Mouse (Mus musculus) MEL (cell line): Measurements from ENCODE around the gene Oxsr1. TPM values are rescaled to one million over a fixed set of nuclear protein-coding genes. Genes with fewer than 3 reads are reported as not detected.
A peak's percentile ranks its signal among the peaks of the same experiment; 100 is the strongest.

ENCODE experiments used
- DNase-seq: peaks from one replicate; pipeline ENCODE4 v3.0.0; 2011; ENCODE audit warnings: low read depth, low spot score
- H3K27ac ChIP-seq: 2 replicates; pipeline ENCODE4 v1.5.1; 2012; ENCODE audit warnings: low read depth, mild to moderate bottlenecking, control low read depth, low read length, moderate library complexity; ENCODE audit not compliant: control insufficient read depth
- H3K27me3 ChIP-seq, 2 experiments: fragments of 150-350 bp in 1 of 2; sonication (generic) in 1 of 2; 2 replicates each; pipeline ENCODE4 v1.6.1; 2012; ENCODE audit warnings: low read length in 2 of 2, mild to moderate bottlenecking in 2 of 2, improper control_type of control experiment in 1 of 2, moderate library complexity in 1 of 2; ENCODE audit not compliant: insufficient read depth in 2 of 2, control insufficient read depth in 1 of 2
- H3K36me3 ChIP-seq, 2 experiments: 2 replicates each; pipeline ENCODE4 v1.6.1; 2012 to 2014; ENCODE audit warnings: low read length in 2 of 2, improper control_type of control experiment in 1 of 2, inconsistent platforms in 1 of 2, mild to moderate bottlenecking in 1 of 2; ENCODE audit not compliant: insufficient read depth in 2 of 2, control insufficient read depth in 1 of 2
- H3K4me1 ChIP-seq, 2 experiments: fragments of 150-350 bp in 1 of 2; sonication (generic) in 1 of 2; 2 replicates each; pipeline ENCODE4 v1.6.1; 2012; ENCODE audit warnings: low read length in 2 of 2, improper control_type of control experiment in 1 of 2, mild to moderate bottlenecking in 1 of 2; ENCODE audit not compliant: insufficient read depth in 2 of 2, control insufficient read depth in 1 of 2
- H3K4me3 ChIP-seq, 2 experiments: fragments of 150-350 bp in 1 of 2; sonication (generic) in 1 of 2; 2 replicates each; pipeline ENCODE4 v1.5.1; 2012; ENCODE audit warnings: low read depth in 2 of 2, low read length in 2 of 2, mild to moderate bottlenecking in 2 of 2, moderate library complexity in 2 of 2, control low read depth in 1 of 2, improper control_type of control experiment in 1 of 2; ENCODE audit not compliant: control insufficient read depth in 1 of 2, insufficient read depth in 1 of 2
- H3K79me2 ChIP-seq: 2 replicates; pipeline ENCODE4 v1.6.1; 2012; ENCODE audit warnings: mild to moderate bottlenecking, low read length, moderate library complexity; ENCODE audit not compliant: control insufficient read depth, poor library complexity, insufficient read depth
- H3K9ac ChIP-seq: 2 replicates; pipeline ENCODE4 v1.6.1; 2012; ENCODE audit warnings: low read depth, mild to moderate bottlenecking, control low read depth, low read length, moderate library complexity; ENCODE audit not compliant: control insufficient read depth, poor library complexity, severe bottlenecking
- H3K9me3 ChIP-seq: fragments of 150-350 bp; sonication (generic); replicated peaks from 2 replicates; pipeline ENCODE4 v1.6.1; 2012; ENCODE audit warnings: mild to moderate bottlenecking, low read length, improper control_type of control experiment, moderate library complexity; ENCODE audit not compliant: insufficient read depth
- BHLHE40 ChIP-seq: IDR thresholded peaks from 2 replicates; pipeline ENCODE4 v1.6.1; 2012; ENCODE audit warnings: low read depth, mild to moderate bottlenecking, inconsistent platforms, low read length, improper control_type of control experiment, borderline replicate concordance
- CHD1 ChIP-seq: IDR thresholded peaks from 2 replicates; pipeline ENCODE4 v1.6.1; 2012; ENCODE audit warnings: low read depth, mild to moderate bottlenecking, inconsistent platforms, low read length, improper control_type of control experiment
- CHD2 ChIP-seq: IDR thresholded peaks from 2 replicates; pipeline ENCODE4 v1.6.1; 2011; ENCODE audit warnings: low read length, improper control_type of control experiment
- ELF1 ChIP-seq: IDR thresholded peaks from 2 replicates; pipeline ENCODE4 v1.6.1; 2014; ENCODE audit warnings: low read depth, mild to moderate bottlenecking, inconsistent platforms, low read length, improper control_type of control experiment, moderate library complexity
- EP300 ChIP-seq, 2 experiments: IDR thresholded peaks; 2 replicates each; pipeline ENCODE4 v1.6.1; 2011; ENCODE audit warnings: improper control_type of control experiment in 2 of 2, low read length in 2 of 2, low read depth in 1 of 2, mild to moderate bottlenecking in 1 of 2
- GATA1 ChIP-seq: IDR thresholded peaks from 2 replicates; pipeline ENCODE4 v1.6.1; 2011; ENCODE audit warnings: low read depth, low read length, improper control_type of control experiment
- HCFC1 ChIP-seq: IDR thresholded peaks from 2 replicates; pipeline ENCODE4 v1.6.1; 2012; ENCODE audit warnings: low read depth, mild to moderate bottlenecking, inconsistent platforms, low read length, improper control_type of control experiment, moderate library complexity
- JUND ChIP-seq: IDR thresholded peaks from 2 replicates; pipeline ENCODE4 v1.6.1; 2011; ENCODE audit warnings: low read depth, mild to moderate bottlenecking, improper control_type of control experiment, low read length
- MAFK ChIP-seq: IDR thresholded peaks from 2 replicates; pipeline ENCODE4 v1.6.1; 2011; ENCODE audit warnings: low read depth, mild to moderate bottlenecking, low read length, improper control_type of control experiment, borderline replicate concordance
- MYB ChIP-seq: IDR thresholded peaks from 2 replicates; pipeline ENCODE4 v1.6.1; 2011; ENCODE audit warnings: mild to moderate bottlenecking, low read depth, low read length, improper control_type of control experiment
- MYC ChIP-seq: IDR thresholded peaks from 2 replicates; pipeline ENCODE4 v1.6.1; 2011; ENCODE audit warnings: low read depth, mild to moderate bottlenecking, low read length, improper control_type of control experiment, moderate library complexity
- POLR2AphosphoS2 ChIP-seq: IDR thresholded peaks from 2 replicates; pipeline ENCODE4 v1.6.1; 2011; ENCODE audit warnings: low read length, improper control_type of control experiment
- POLR2AphosphoS5 ChIP-seq: IDR thresholded peaks from 2 replicates; pipeline ENCODE4 v1.6.1; 2012; ENCODE audit warnings: low read depth, borderline replicate concordance, mild to moderate bottlenecking, inconsistent platforms, low read length, moderate library complexity, mixed read lengths
- RCOR1 ChIP-seq: IDR thresholded peaks from 2 replicates; pipeline ENCODE4 v1.6.1; 2012; ENCODE audit warnings: low read depth, mild to moderate bottlenecking, inconsistent platforms, low read length, improper control_type of control experiment
- SIN3A ChIP-seq: IDR thresholded peaks from 2 replicates; pipeline ENCODE4 v1.6.1; 2012; ENCODE audit warnings: low read length, improper control_type of control experiment, inconsistent platforms
- TAL1 ChIP-seq: IDR thresholded peaks from 2 replicates; pipeline ENCODE4 v1.6.1; 2012; ENCODE audit warnings: mild to moderate bottlenecking, inconsistent platforms, low read length, moderate library complexity, mixed read lengths
- TBP ChIP-seq: IDR thresholded peaks from 2 replicates; pipeline ENCODE4 v1.8.0; 2011; ENCODE audit warnings: low read depth, low read length, improper control_type of control experiment
- USF2 ChIP-seq, 2 experiments: IDR thresholded peaks; 2 replicates each; pipeline ENCODE4 v1.6.1; 2011 to 2012; ENCODE audit warnings: improper control_type of control experiment in 2 of 2, low read length in 2 of 2, borderline replicate concordance in 1 of 2, inconsistent platforms in 1 of 2, low read depth in 1 of 2, mild to moderate bottlenecking in 1 of 2; ENCODE audit not compliant: insufficient read depth in 1 of 2
- ZC3H11A ChIP-seq: IDR thresholded peaks from 2 replicates; pipeline ENCODE4 v1.6.1; 2012; ENCODE audit warnings: low read depth, mild to moderate bottlenecking, inconsistent platforms, low read length, improper control_type of control experiment
- ZNF384 ChIP-seq: IDR thresholded peaks from 2 replicates; pipeline ENCODE4 v1.6.1; 2012; ENCODE audit warnings: low read depth, mild to moderate bottlenecking, inconsistent platforms, low read length, improper control_type of control experiment
- polyA plus RNA-seq, 2 experiments: library from polyadenylated mRNA; stranded (reverse) in 1 of 2; unstranded in 1 of 2; fragments of >175 nt in 1 of 2; fragments of >200 nt in 1 of 2; gene quantifications; 2 replicates each; pipeline versions ENCODE4 v1.2.1 to v1.2.4; 2012; ENCODE audit warnings: low replicate concordance in 2 of 2, low read depth in 1 of 2; ENCODE audit not compliant: insufficient read length in 2 of 2, insufficient read depth in 1 of 2, missing spikeins in 1 of 2
- total RNA-seq: library from RNA; depleted of rRNA; stranded (reverse); fragments of 300-350 nt; gene quantifications from 2 replicates; pipeline ENCODE4 v1.2.3, GENCODE M21; 2012

Oxsr1 gene
- total and polyA plus RNA-seq, 3 experiments = 25.6 to 304 (median 37.6) TPM

DNA sequence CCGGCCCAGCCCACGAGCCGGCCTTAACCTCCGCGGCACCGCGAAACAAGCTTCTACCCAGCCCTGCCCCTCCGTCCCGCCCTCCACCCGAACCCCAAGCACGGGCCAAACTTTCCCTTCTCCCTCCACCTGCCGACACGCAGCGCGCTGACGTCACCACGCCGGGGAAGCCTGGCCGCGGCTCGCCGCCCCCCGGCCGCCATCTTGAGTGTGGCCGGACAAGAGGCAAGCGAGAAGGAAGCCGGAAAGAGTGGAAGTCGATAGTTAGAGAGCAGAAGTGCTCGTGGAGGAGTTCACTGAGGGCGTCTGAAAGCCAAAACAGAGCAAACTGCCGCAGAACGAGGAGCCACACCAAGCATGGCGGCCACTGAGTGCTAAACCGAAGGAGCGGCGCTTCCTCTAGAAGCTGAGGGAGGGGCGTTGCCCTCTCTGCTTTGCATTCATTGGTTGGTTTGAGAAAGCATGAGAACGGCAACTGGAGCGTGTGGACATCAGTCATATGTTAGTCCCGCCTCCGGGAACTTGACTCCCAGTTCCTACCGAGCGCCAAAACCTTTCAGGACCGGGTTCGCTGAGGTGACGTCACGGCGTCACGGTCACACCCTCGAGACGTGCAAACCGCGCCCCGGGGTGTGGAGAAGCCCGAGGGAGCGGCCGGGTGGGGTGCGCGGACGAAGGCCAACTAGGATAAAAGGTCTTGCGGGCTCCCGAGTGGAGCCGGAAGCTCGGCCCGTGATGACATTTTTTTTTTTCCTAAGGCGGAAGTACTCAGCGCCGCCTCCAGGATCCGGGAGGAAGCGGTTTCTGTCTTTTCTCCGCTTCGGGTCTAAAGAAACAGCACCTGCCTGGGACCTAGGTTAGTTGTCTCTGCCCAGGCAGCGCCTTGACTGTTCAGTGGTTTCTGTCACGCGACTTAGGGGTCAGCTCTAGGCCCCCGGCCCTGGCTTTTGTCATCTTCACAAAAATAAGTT lies at the start of gene Oxsr1 (continued):
- peak; percentile 85 for TF ChIP-seq BHLHE40
- peak in 1 of 2 experiments; percentile 45; a peak in 1 of 4 replicates for TF ChIP-seq EP300 (IDR thresholded peaks at IDR 0.05; ENCODE audit: low read depth in 1 of 2, low read length in 2 of 2)
- no peak for TF ChIP-seq ZC3H11A
- TF ChIP-seq SIN3A = peak; percentile 91
- TF ChIP-seq RCOR1 = peak; percentile 74
- TF ChIP-seq MYB = no peak

GRCm38 (mm10) chr9:119371251-119371650 lies 49.0 kb upstream of the Oxsr1 start:
- no peak overlapping the region for H3K27ac ChIP-seq
- H3K4me3 ChIP-seq = no peak overlapping the region
- H3K79me2 ChIP-seq = no peaks in the 10 kb centered on the region
- DNase-seq = no peak
- no peaks in the 10 kb centered on the region for H3K27me3 ChIP-seq
- H3K36me3 ChIP-seq = no peaks in the 10 kb centered on the region; a peak in 1 of 4 replicates
- no peaks in the 10 kb centered on the region for H3K4me1 ChIP-seq
- H3K9ac ChIP-seq = no peak overlapping the region
- H3K9me3 ChIP-seq = no peaks in the 10 kb centered on the region
- TF ChIP-seq USF2 (IDR thresholded peaks at IDR 0.05; ENCODE audit: borderline replicate concordance in 1 of 2, insufficient read depth in 1 of 2, low read depth in 1 of 2, low read length in 2 of 2) = no peak
- no peak for TF ChIP-seq HCFC1
- TF ChIP-seq GATA1 = no peak
- no peak for TF ChIP-seq POLR2AphosphoS2
- no peak for TF ChIP-seq EP300 (IDR thresholded peaks at IDR 0.05; ENCODE audit: low read depth in 1 of 2, low read length in 2 of 2)
- TF ChIP-seq CHD1 = no peak
- no peak for TF ChIP-seq ELF1
- no peak for TF ChIP-seq MAFK
- no peak for TF ChIP-seq MYC
- no peak for TF ChIP-seq JUND
- no peak for TF ChIP-seq TAL1
- no peak for TF ChIP-seq POLR2AphosphoS5
- TF ChIP-seq ZNF384 = no peak
- TF ChIP-seq CHD2 = no peak
- no peak for TF ChIP-seq MYB
- TF ChIP-seq TBP = no peak
